Mouse (Mus musculus) intestine, embryonic 14.5 days (tissue): ENCODE measurements around the gene Hist1h1e. TPM values are rescaled to one million over a fixed set of nuclear protein-coding genes. Genes with fewer than 3 reads are reported as not detected.
A peak's percentile ranks its signal among the peaks of the same experiment; 100 is the strongest.
"Not testable (repeated sequence)": the region's sequence is repeated elsewhere in the genome, so short reads cannot be mapped to it uniquely, and the experiment has no call there.

Source experiments
- ATAC-seq: fragments of 200-750 bp; cut with Nextera tagmentation; replicated peaks from 2 replicates; pipeline ENCODE4 v1.8.0; 2017; ENCODE audit warnings: low read depth, moderate number of reproducible peaks, moderate TSS enrichment, moderate library complexity; ENCODE audit not compliant: low FRiP score, low TSS enrichment
- DNase-seq: peaks from one replicate; pipeline ENCODE4 v3.0.0-alpha.2; 2018; ENCODE audit warnings: low spot score
- H3K27ac ChIP-seq: fragments of 300-500 bp; sonication (generic); 2 replicates; pipeline ENCODE4 v1.5.1; 2014; ENCODE audit warnings: low read depth, mild to moderate bottlenecking, control low read depth
- H3K27me3 ChIP-seq: fragments of 300-500 bp; sonication (generic); replicated peaks from 2 replicates; pipeline ENCODE4 v1.6.1; 2014; ENCODE audit warnings: low read length, control low read depth; ENCODE audit not compliant: control insufficient read depth, insufficient read depth
- H3K36me3 ChIP-seq: fragments of 300-500 bp; sonication (generic); 2 replicates; pipeline ENCODE4 v1.6.1; 2014; ENCODE audit warnings: low read length, control low read depth; ENCODE audit not compliant: control insufficient read depth, insufficient read depth
- H3K4me1 ChIP-seq: fragments of 300-500 bp; sonication (generic); replicated peaks from 2 replicates; pipeline ENCODE4 v1.6.1; 2014; ENCODE audit warnings: low read length, control low read depth, mixed read lengths; ENCODE audit not compliant: control insufficient read depth, insufficient read depth
- H3K4me2 ChIP-seq: fragments of 300-500 bp; sonication (generic); 2 replicates; pipeline ENCODE4 v1.6.1; 2014; ENCODE audit warnings: low read length
- H3K4me3 ChIP-seq: fragments of 300-500 bp; sonication (generic); 2 replicates; pipeline ENCODE4 v1.5.1; 2014; ENCODE audit warnings: low read depth, low read length, control low read depth, mixed read lengths
- H3K9ac ChIP-seq: fragments of 300-500 bp; sonication (generic); 2 replicates; pipeline ENCODE4 v1.6.1; 2014; ENCODE audit warnings: mild to moderate bottlenecking, low read length
- H3K9me3 ChIP-seq: fragments of 300-500 bp; sonication (generic); 2 replicates; pipeline ENCODE4 v1.6.1; 2016; ENCODE audit warnings: low read length, control low read depth; ENCODE audit not compliant: control insufficient read depth
- WGBS: fragments of 180-500 bp; shearing (Covaris S2); extraction: QIAGEN DNeasy Blood & Tissue Kit; methylation state at CpG from one replicate; pipeline ENCODE4 v1.1.7; 2014; 5-methylcytosine and 5-hydroxymethylcytosine counted together
- polyA plus RNA-seq: library from polyadenylated mRNA; unstranded; fragments of >200 nt; fragmentation: Nextera tagmentation; extraction: Ambion mirVana; gene quantifications from 2 replicates; pipeline ENCODE4 v1.2.1, GENCODE M21; 2014

Gene Hist1h1e
- polyA plus RNA-seq, 1 experiment from 2014 or later = 16.6 TPM

GRCm38 (mm10) chr13:23595622-23596372, 26.6 kb downstream of the Hist1h1e start:
- no peak overlapping the region for H3K4me3 ChIP-seq
- H3K9me3 ChIP-seq = no peaks in the 10 kb centered on the region
- 87% methylated on average over 7 of the region's 7 CpGs for WGBS
- H3K9ac ChIP-seq = no peak overlapping the region
- no peaks in the 10 kb centered on the region for H3K27me3 ChIP-seq
- no peak overlapping the region for H3K27ac ChIP-seq
- DNase-seq = peak; percentile 39
- no peaks in the 10 kb centered on the region for H3K4me1 ChIP-seq
- H3K36me3 ChIP-seq = no peaks in the 10 kb centered on the region
- no peak for ATAC-seq
- H3K4me2 ChIP-seq = no peak overlapping the region

GRCm38 (mm10) chr13:23595185-23595584, 27.2 kb downstream of the Hist1h1e start:
- no peak overlapping the region for H3K4me2 ChIP-seq
- no peaks in the 10 kb centered on the region for H3K4me1 ChIP-seq
- H3K9ac ChIP-seq = no peak overlapping the region
- no peaks in the 10 kb centered on the region for H3K36me3 ChIP-seq
- H3K9me3 ChIP-seq = no peaks in the 10 kb centered on the region
- no peak for ATAC-seq
- DNase-seq = no peak
- WGBS = 75% methylated on average over 2 of the region's 2 CpGs
- no peaks in the 10 kb centered on the region for H3K27me3 ChIP-seq
- H3K4me3 ChIP-seq = no peak overlapping the region
- H3K27ac ChIP-seq = no peak overlapping the region

GRCm38 (mm10) chr13:23593051-23593770, 29.1 kb downstream of the Hist1h1e start:
- no peaks in the 10 kb centered on the region for H3K27me3 ChIP-seq
- 63% methylated on average over 5 of the region's 5 CpGs for WGBS
- no peaks in the 10 kb centered on the region for H3K9me3 ChIP-seq
- H3K27ac ChIP-seq = peak overlapping the region; percentile 57; the same call in 1 of the 2 replicates
- no peak overlapping the region for H3K9ac ChIP-seq
- no peak overlapping the region for H3K4me3 ChIP-seq
- H3K4me1 ChIP-seq = no peaks in the 10 kb centered on the region
- no peaks in the 10 kb centered on the region for H3K36me3 ChIP-seq
- H3K4me2 ChIP-seq = no peak overlapping the region
- DNase-seq (peak; percentile 50), ATAC-seq (no peak)

- Histone ChIP-seq H3K4me1 (no peaks in the 10 kb centered on the region), H3K4me2 (no peak overlapping the region), H3K9me3 (no peaks in the 10 kb centered on the region), H3K27ac (0 out of 2 replicates have a peak overlapping the region, but pooled peaks have one; percentile 57), H3K36me3 (no peaks in the 10 kb centered on the region), H3K27me3 (no peaks in the 10 kb centered on the region), H3K9ac (no peak overlapping the region), H3K4me3 (no peak overlapping the region)
- no peak for ATAC-seq
- 88% methylated on average over 7 of the region's 7 CpGs for WGBS
- no peak for DNase-seq
Measured at GRCm38 (mm10) chr13:23592614-23593013, 29.7 kb downstream of the Hist1h1e start.

GRCm38 (mm10) chr13:23591886-23592285, 30.5 kb downstream of the Hist1h1e start:
- H3K27me3 ChIP-seq, H3K36me3 ChIP-seq, H3K4me1 ChIP-seq, H3K27ac ChIP-seq, H3K4me3 ChIP-seq, H3K4me2 ChIP-seq, ATAC-seq, H3K9ac ChIP-seq, H3K9me3 ChIP-seq: not testable (repeated sequence)
- 88% methylated on average over 7 of the region's 7 CpGs for WGBS
- peak; percentile 36 for DNase-seq

- WGBS = 91% methylated on average over 7 of the region's 7 CpGs
Measured at GRCm38 (mm10) chr13:23591206-23591605, 31.2 kb downstream of the Hist1h1e start.

GRCm38 (mm10) chr13:23586940-23587225, 35.5 kb downstream of the Hist1h1e start:
- Histone ChIP-seq H3K9ac (peak overlapping the region; percentile 88), H3K9me3 (no peaks in the 10 kb centered on the region), H3K36me3 (no peaks in the 10 kb centered on the region), H3K27ac (peak overlapping the region; percentile 99), H3K27me3 (no peaks in the 10 kb centered on the region), H3K4me3 (peak overlapping the region; percentile 55; the same call in 1 of the 2 replicates), H3K4me2 (peak overlapping the region; percentile 94), H3K4me1 (peaks cover 24% of the 10 kb centered on the region)
- DNase-seq (no peak), ATAC-seq (no peak)
- 5% methylated on average over 1 of the region's 1 CpGs for WGBS

More at GRCm38 (mm10) chr13:23591206-23591605, 31.2 kb downstream of the Hist1h1e start:
- Histone ChIP-seq H3K27ac (no peak overlapping the region), H3K36me3 (no peaks in the 10 kb centered on the region), H3K4me1 (peaks cover 4% of the 10 kb centered on the region; the same call in 1 of the 2 replicates), H3K9ac (no peak overlapping the region), H3K4me3 (no peak overlapping the region), H3K9me3 (no peaks in the 10 kb centered on the region), H3K27me3 (no peaks in the 10 kb centered on the region), H3K4me2 (no peak overlapping the region)
- peak; percentile 35 for DNase-seq
- no peak for ATAC-seq

- H3K27ac ChIP-seq = peak overlapping the region; percentile 99
- under 1% methylated on average over 22 of the region's 22 CpGs for WGBS
- H3K36me3 ChIP-seq = no peaks in the 10 kb centered on the region
- no peaks in the 10 kb centered on the region for H3K9me3 ChIP-seq
- peak overlapping the region; percentile 88 for H3K9ac ChIP-seq
- DNase-seq (peak; percentile 71), ATAC-seq (no peak)
- H3K4me1 ChIP-seq = peaks cover 24% of the 10 kb centered on the region
- peak overlapping the region; percentile 55 for H3K4me3 ChIP-seq
- H3K27me3 ChIP-seq = no peaks in the 10 kb centered on the region
- H3K4me2 ChIP-seq = peak overlapping the region; percentile 94
Measured at GRCm38 (mm10) chr13:23586099-23586939, 36.0 kb downstream of the Hist1h1e start.
